Mouse (Mus musculus) brain, embryonic 14.5 days (tissue): ENCODE results near the gene Hist1h3e. TPM values are rescaled to one million over a fixed set of nuclear protein-coding genes. Genes with fewer than 3 reads are reported as not detected.
A peak's percentile ranks its signal among the peaks of the same experiment; 100 is the strongest.
"Not testable (repeated sequence)": the region's sequence is repeated elsewhere in the genome, so short reads cannot be mapped to it uniquely, and the experiment has no call there.

Experiments used
- DNase-seq: peaks from one replicate; pipeline ENCODE4 v3.0.0-alpha.2; 2011; ENCODE audit warnings: low read depth
- CTCF ChIP-seq: fragments of 200-500 bp; IDR thresholded peaks from 2 replicates; pipeline ENCODE4 v1.5.1; 2012; ENCODE audit warnings: inconsistent platforms, mild to moderate bottlenecking, moderate library complexity, borderline replicate concordance; ENCODE audit not compliant: insufficient read depth, insufficient read length; ENCODE audit errors: extremely low read depth
- POLR2A ChIP-seq: fragments of 200-500 bp; IDR thresholded peaks from 2 replicates; pipeline ENCODE4 v1.6.1; 2012; ENCODE audit warnings: mild to moderate bottlenecking, inconsistent platforms, borderline replicate concordance; ENCODE audit not compliant: poor library complexity, insufficient read depth, insufficient read length, severe bottlenecking; ENCODE audit errors: extremely low read depth
- polyA plus RNA-seq: library from polyadenylated mRNA; depleted of rRNA; stranded (reverse); fragments of >200 nt; gene quantifications from 2 replicates; pipeline ENCODE4 v1.2.3, GENCODE M21; 2012

Gene Hist1h3e
- polyA plus RNA-seq, 1 experiment, result 34.2 TPM

GRCm38 (mm10) chr13:23564482-23564881, 2.3 kb upstream of the Hist1h3e start:
- TF ChIP-seq POLR2A (no peak), CTCF (no peak)

GRCm38 (mm10) chr13:23562699-23563462, 712 bp upstream of the Hist1h3e start:
- no peak for TF ChIP-seq POLR2A
- TF ChIP-seq CTCF, result no peak
- DNase-seq, result peak; percentile 93

More at GRCm38 (mm10) chr13:23564482-23564881, 2.3 kb upstream of the Hist1h3e start:
- DNase-seq, result no peak

- not testable (repeated sequence) for DNase-seq
These were observed 662 bp downstream of the Hist1h3e start for GRCm38 (mm10) chr13:23561531-23561882.

DNA sequence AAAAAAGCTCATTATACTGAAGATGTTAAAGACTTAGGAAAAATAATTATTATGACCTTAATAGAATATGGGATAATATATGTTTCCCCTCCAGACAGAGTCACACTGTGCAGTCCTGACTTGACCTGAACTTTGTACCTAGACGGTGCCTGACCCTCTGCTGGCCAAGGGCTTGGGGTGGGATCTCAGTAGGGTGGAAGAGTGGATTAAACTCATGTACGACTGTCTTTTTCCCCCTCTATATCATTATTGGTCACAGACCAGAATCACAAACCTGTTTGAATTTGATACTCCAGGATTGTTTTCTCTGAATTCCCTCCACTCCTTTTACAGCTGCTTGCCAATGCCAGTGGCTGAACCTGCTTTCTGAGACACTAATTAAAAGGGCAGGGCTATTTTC, 1.5 kb downstream of the Hist1h3e start:
- not testable (repeated sequence) for DNase-seq

GRCm38 (mm10) chr13:23556906-23557305, 5.3 kb downstream of the Hist1h3e start:
- no peak for DNase-seq
- TF ChIP-seq CTCF (no peak), POLR2A (no peak)

DNA sequence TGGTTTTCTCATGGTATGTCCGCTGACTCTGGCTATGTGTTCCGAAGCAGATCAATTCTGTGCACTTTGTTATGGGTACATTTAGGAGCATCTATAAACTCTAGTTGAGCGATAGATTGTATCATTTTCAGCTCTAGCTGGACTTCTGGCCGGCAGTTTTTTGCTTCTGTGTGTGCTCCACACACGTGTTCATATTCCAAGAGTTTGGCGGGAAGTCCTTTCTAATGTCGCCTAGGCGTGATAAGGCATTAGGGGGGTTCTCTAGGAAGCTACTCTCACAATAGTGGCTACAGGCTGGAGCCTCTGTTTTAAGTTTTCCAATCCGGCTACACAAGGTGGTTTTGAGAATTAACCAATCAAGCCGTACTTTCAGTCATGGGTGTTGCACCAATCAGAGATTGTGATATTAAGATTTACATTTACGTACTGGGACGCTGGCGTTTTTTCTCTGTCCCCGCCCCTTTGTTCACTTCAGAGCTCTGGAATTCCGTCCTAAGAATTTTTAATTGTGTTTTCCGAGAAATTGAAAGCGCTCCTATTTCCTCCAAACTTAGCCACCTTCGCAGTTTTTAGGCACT, 6.2 kb downstream of the Hist1h3e start:
- DNase-seq, result peak; percentile 98
- TF ChIP-seq POLR2A (peak; percentile 7; the same call in 1 of the 2 replicates), CTCF (no peak)

GRCm38 (mm10) chr13:23554925-23555838, 7.0 kb downstream of the Hist1h3e start:
- peak; percentile 58; the same call in 1 of the 2 replicates for TF ChIP-seq POLR2A
- no peak for TF ChIP-seq CTCF
- DNase-seq, result peak; percentile 96

DNA sequence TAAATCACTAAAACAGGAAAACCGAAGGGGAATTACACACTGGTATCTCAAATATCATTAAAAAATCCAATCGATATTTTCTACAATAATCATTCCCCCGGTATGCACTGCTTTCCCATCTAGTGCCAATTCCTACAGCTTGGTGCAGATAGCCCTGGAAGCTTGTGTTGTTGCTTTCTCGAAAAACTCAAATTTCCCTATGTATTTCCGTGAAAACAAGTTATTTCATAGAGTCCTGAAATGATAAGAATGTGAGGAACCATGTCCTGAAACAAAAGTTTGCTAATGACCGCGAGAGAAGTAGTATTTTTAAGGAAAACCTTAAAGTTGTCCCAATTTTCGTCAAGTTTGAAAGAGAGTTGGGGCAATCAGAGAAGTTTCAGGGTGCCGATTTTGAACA, 7.8 kb downstream of the Hist1h3e start:
- DNase-seq, result peak; percentile 49
- no peak for TF ChIP-seq CTCF
- TF ChIP-seq POLR2A, result no peak

- no peak for DNase-seq
- TF ChIP-seq POLR2A (no peak), CTCF (no peak)
These were observed 9.2 kb downstream of the Hist1h3e start, which contains the start of gene Hist1h1d for GRCm38 (mm10) chr13:23552962-23553361. Gene Hist1h1d, plus strand, starts transcription at chr13:23553262.

GRCm38 (mm10) chr13:23551931-23552914, 9.9 kb downstream of the Hist1h3e start:
- no peak for DNase-seq
- no peak for TF ChIP-seq CTCF
- TF ChIP-seq POLR2A, result no peak
